Mouse (Mus musculus): ENCODE results near the gene Plekhg6. TPM values are rescaled to one million over a fixed set of nuclear protein-coding genes. Genes with fewer than 3 reads are reported as not detected.

Gene Plekhg6
- polyA plus RNA-seq, 1 experiment from 2014 or later, result 31.4 TPM

- Histone ChIP-seq H3K4me3 (ENCODE audit: low read depth, low read length) (no peak overlapping the region), H3K9me3 (ENCODE audit: control insufficient read depth) (no peaks in the 10 kb centered on the region), H3K9ac (ENCODE audit: low read depth, low read length) (no peak overlapping the region), H3K27ac (ENCODE audit: low read depth, low read length) (no peak overlapping the region), H3K4me1 (replicated peaks; ENCODE audit: control insufficient read depth, insufficient read depth, low read length) (no peaks in the 10 kb centered on the region; the same call in 1 of the 2 replicates), H3K4me2 (replicated peaks; ENCODE audit: low read depth) (no peak overlapping the region), H3K27me3 (replicated peaks; ENCODE audit: control insufficient read depth, insufficient read depth, low read length) (no peaks in the 10 kb centered on the region), H3K36me3 (ENCODE audit: control insufficient read depth, insufficient read depth) (no peaks in the 10 kb centered on the region)
- WGBS, result 73% methylated on average over 13 of the region's 13 CpGs
- no peak for TF ChIP-seq CTCF (IDR thresholded peaks at IDR 0.05; ENCODE audit: low read depth)
- no peak for ATAC-seq
These were observed 42.9 kb upstream of the Plekhg6 start for GRCm38 (mm10) chr6:125423507-125423906.

GRCm38 (mm10) chr6:125423099-125423498 lies 42.5 kb upstream of the Plekhg6 start:
- WGBS, result 35% methylated on average over 3 of the region's 3 CpGs
- Histone ChIP-seq H3K4me3 (ENCODE audit: low read depth, low read length) (no peak overlapping the region), H3K36me3 (ENCODE audit: control insufficient read depth, insufficient read depth) (no peaks in the 10 kb centered on the region), H3K4me2 (replicated peaks; ENCODE audit: low read depth) (peak overlapping the region; percentile 61), H3K27ac (ENCODE audit: low read depth, low read length) (no peak overlapping the region), H3K9me3 (ENCODE audit: control insufficient read depth) (no peaks in the 10 kb centered on the region), H3K4me1 (replicated peaks; ENCODE audit: control insufficient read depth, insufficient read depth, low read length) (no peaks in the 10 kb centered on the region; the same call in 1 of the 2 replicates), H3K9ac (ENCODE audit: low read depth, low read length) (no peak overlapping the region), H3K27me3 (replicated peaks; ENCODE audit: control insufficient read depth, insufficient read depth, low read length) (no peaks in the 10 kb centered on the region)
- no peak for ATAC-seq
- TF ChIP-seq CTCF (IDR thresholded peaks at IDR 0.05; ENCODE audit: low read depth), result no peak

- Histone ChIP-seq H3K9me3 (ENCODE audit: control insufficient read depth) (no peaks in the 10 kb centered on the region), H3K4me3 (ENCODE audit: low read depth, low read length) (peak overlapping the region; percentile 18; the same call in 1 of the 2 replicates), H3K4me2 (replicated peaks; ENCODE audit: low read depth) (peak overlapping the region; percentile 61), H3K27me3 (replicated peaks; ENCODE audit: control insufficient read depth, insufficient read depth, low read length) (no peaks in the 10 kb centered on the region), H3K27ac (ENCODE audit: low read depth, low read length) (no peak overlapping the region), H3K36me3 (ENCODE audit: control insufficient read depth, insufficient read depth) (no peaks in the 10 kb centered on the region), H3K4me1 (replicated peaks; ENCODE audit: control insufficient read depth, insufficient read depth, low read length) (no peaks in the 10 kb centered on the region; the same call in 1 of the 2 replicates), H3K9ac (ENCODE audit: low read depth, low read length) (no peak overlapping the region)
- ATAC-seq, result no peak; the same call in 1 of the 2 replicates
- 13% methylated on average over 19 of the region's 20 CpGs for WGBS
- no peak for TF ChIP-seq CTCF (IDR thresholded peaks at IDR 0.05; ENCODE audit: low read depth)
These were observed 41.6 kb upstream of the Plekhg6 start for GRCm38 (mm10) chr6:125422051-125422822.

GRCm38 (mm10) chr6:125420458-125421063 lies 40.0 kb upstream of the Plekhg6 start:
- no peaks in the 10 kb centered on the region for H3K36me3 ChIP-seq (ENCODE audit: control insufficient read depth, insufficient read depth)
- no peak overlapping the region for H3K4me2 ChIP-seq (replicated peaks; ENCODE audit: low read depth)
- H3K4me3 ChIP-seq (ENCODE audit: low read depth, low read length), result no peak overlapping the region
- no peaks in the 10 kb centered on the region for H3K27me3 ChIP-seq (replicated peaks; ENCODE audit: control insufficient read depth, insufficient read depth, low read length)
- H3K9ac ChIP-seq (ENCODE audit: low read depth, low read length), result no peak overlapping the region
- 62% methylated on average over 16 of the region's 16 CpGs for WGBS
- no peak for TF ChIP-seq CTCF (IDR thresholded peaks at IDR 0.05; ENCODE audit: low read depth)
- H3K4me1 ChIP-seq (replicated peaks; ENCODE audit: control insufficient read depth, insufficient read depth, low read length), result no peaks in the 10 kb centered on the region
- no peaks in the 10 kb centered on the region for H3K9me3 ChIP-seq (ENCODE audit: control insufficient read depth)
- no peak overlapping the region for H3K27ac ChIP-seq (ENCODE audit: low read depth, low read length)
- ATAC-seq, result no peak

GRCm38 (mm10) chr6:125418744-125419143 lies 38.2 kb upstream of the Plekhg6 start:
- Histone ChIP-seq H3K4me1 (replicated peaks; ENCODE audit: control insufficient read depth, insufficient read depth, low read length) (no peaks in the 10 kb centered on the region), H3K9me3 (ENCODE audit: control insufficient read depth) (no peaks in the 10 kb centered on the region), H3K27me3 (replicated peaks; ENCODE audit: control insufficient read depth, insufficient read depth, low read length) (no peaks in the 10 kb centered on the region), H3K36me3 (ENCODE audit: control insufficient read depth, insufficient read depth) (no peaks in the 10 kb centered on the region), H3K27ac (ENCODE audit: low read depth, low read length) (no peak overlapping the region), H3K9ac (ENCODE audit: low read depth, low read length) (no peak overlapping the region), H3K4me2 (replicated peaks; ENCODE audit: low read depth) (no peak overlapping the region), H3K4me3 (ENCODE audit: low read depth, low read length) (no peak overlapping the region)
- peak; percentile 91 for TF ChIP-seq CTCF (IDR thresholded peaks at IDR 0.05; ENCODE audit: low read depth)
- peak; percentile 56 for ATAC-seq
- 10% methylated on average over 9 of the region's 9 CpGs for WGBS

DNA sequence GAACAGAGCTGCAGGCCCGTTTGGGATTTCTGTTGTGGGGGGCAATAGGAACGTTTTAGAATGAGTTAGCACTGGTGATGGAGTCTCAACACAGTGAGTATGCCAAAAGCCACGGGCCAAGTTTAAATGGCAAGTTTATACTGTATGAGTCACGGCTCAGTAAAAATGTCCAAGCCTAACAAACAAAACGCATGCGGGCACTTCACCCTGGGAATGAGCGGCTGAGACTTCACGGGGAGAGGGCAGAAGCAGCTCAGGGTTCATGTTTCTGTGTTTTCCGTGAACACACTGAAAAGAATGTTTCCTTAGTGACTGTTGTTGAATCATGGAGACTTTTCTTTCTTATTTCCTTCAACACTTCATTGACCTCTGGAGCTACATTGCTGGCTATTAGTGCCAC lies 32.7 kb upstream of the Plekhg6 start:
- TF ChIP-seq CTCF (IDR thresholded peaks at IDR 0.05; ENCODE audit: low read depth), result no peak
- H3K4me2 ChIP-seq (replicated peaks; ENCODE audit: low read depth), result no peak overlapping the region
- no peak overlapping the region for H3K4me3 ChIP-seq (ENCODE audit: low read depth, low read length)
- no peaks in the 10 kb centered on the region for H3K9me3 ChIP-seq (ENCODE audit: control insufficient read depth)
- no peaks in the 10 kb centered on the region for H3K36me3 ChIP-seq (ENCODE audit: control insufficient read depth, insufficient read depth)
- ATAC-seq, result no peak
- H3K27me3 ChIP-seq (replicated peaks; ENCODE audit: control insufficient read depth, insufficient read depth, low read length), result no peaks in the 10 kb centered on the region
- WGBS, result 64% methylated on average over 9 of the region's 9 CpGs
- no peak overlapping the region for H3K27ac ChIP-seq (ENCODE audit: low read depth, low read length)
- H3K4me1 ChIP-seq (replicated peaks; ENCODE audit: control insufficient read depth, insufficient read depth, low read length), result peaks cover 5% of the 10 kb centered on the region
- H3K9ac ChIP-seq (ENCODE audit: low read depth, low read length), result no peak overlapping the region

Measured in intestine, postnatal 0 days (tissue).